Mouse (Mus musculus) retina, postnatal 1 day (tissue): ENCODE data around the gene Adrb1.
A peak's percentile ranks its signal among the peaks of the same experiment; 100 is the strongest.

Experiments
- DNase-seq: peaks from one replicate; pipeline ENCODE4 v3.0.0-alpha.2; 2012

Gene Adrb1

DNA sequence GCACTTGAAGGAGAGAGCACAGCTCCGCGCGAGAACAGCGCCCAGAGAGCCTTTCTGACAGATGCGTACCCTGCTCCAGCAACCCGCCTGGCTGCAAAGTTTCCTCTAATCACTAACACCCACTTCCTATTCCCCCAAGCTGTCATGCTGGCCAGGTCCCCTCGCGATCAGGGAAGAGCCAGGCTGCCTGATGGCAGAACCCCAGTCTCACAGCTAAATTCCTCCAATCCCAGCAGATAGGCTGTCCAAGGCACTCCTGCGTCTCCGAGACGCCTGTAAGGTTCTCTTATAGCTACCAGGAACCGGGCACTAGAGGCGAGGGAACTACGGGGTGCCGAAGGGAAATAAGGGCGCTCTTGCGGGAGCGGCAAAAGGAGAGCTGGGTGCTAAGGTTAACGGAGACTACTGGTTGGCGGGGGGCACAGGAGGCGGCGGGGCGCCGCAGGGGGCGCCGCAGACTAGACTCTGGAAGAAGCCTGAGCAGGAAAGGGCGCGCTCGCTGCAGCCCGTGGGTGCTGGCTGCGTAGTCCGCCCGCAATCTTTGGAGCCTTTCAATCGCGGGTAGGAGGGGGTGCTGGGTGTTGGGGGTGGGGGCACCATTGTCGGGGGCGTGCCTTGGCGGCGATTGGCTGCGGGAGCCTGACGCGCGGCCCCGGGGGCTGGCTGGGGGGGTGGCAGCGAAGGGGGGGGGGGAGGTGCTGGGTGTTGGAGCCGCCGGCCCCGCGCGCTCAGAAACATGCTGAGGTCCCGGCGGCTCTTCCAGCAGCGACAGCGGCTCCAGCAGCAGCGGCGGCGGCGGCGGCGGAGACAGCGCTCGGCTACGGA is at the start of gene Adrb1:
Gene Adrb1 (plus strand): TSS at position 813 of the 825 bp plus-strand sequence.
- DNase-seq, result peak; percentile 66

- no peak for DNase-seq
These were observed 46.3 kb upstream of the Adrb1 start for GRCm38 (mm10) chr19:56675690-56676089.

- DNase-seq, result no peak
These were observed 45.5 kb upstream of the Adrb1 start for GRCm38 (mm10) chr19:56676506-56676905.

DNA sequence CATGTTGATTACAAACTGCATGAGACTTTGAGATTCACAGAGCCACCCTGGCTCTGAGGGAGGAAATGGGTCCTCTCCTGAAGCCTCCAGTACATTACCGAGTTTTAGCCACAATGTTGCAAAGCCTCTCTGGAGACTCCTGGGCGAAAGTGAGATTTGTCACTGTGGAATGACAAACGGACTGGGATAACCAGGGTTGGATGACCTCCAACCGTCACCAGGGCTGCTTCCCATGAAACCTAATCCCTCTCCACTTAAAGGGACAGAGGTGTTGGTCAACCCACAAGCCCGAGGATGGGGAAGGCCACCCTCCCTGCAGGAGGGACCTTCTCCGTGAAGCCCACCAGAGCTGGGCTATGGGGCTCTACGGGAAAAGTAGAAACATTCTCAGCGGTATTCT is 44.4 kb upstream of the Adrb1 start:
- no peak for DNase-seq

DNA sequence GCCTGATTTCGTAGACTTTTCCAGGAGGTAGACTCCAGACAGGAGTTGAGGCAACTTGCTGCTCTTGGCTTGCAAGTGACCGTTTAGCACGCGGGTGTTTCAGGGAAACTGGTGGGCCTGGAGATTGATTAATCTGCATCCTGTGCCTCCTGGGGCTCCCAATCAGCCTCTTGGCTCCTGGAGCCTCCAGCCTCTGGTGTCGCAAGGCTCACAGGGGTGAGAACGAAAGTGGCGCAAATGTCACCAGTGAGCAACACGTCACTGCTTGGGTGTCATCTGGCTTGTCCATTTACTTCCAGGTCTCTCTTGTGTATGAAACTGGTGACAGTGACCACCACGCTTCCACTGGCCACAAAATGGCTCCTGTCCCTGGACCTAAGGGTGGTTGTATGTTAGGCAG is 43.5 kb upstream of the Adrb1 start:
- DNase-seq, result no peak

GRCm38 (mm10) chr19:56679213-56679965 is 42.6 kb upstream of the Adrb1 start:
- no peak for DNase-seq

- DNase-seq, result no peak
These were observed 42.0 kb upstream of the Adrb1 start for GRCm38 (mm10) chr19:56679992-56680391.

DNA sequence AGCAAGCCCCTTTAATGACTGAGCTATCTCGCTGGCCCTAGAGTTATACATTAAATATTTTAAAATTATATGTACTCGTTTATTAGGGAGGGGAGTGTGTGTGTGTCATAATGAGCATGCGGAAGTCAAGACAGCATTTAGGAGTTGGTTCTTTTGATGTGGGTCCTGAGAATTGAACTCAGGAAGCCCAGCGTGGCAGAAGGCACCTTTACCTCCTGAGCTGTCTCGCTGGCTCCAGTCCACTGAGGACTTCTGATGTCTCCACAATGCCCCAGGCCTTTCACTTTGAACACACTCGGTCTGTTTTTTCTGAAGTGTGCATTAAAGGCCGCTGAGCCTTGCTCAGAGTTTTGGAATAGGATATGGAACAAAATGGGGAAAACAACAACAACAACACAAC is 39.7 kb upstream of the Adrb1 start:
- DNase-seq, result no peak

GRCm38 (mm10) chr19:56682843-56683242 is 39.2 kb upstream of the Adrb1 start:
- no peak for DNase-seq

DNA sequence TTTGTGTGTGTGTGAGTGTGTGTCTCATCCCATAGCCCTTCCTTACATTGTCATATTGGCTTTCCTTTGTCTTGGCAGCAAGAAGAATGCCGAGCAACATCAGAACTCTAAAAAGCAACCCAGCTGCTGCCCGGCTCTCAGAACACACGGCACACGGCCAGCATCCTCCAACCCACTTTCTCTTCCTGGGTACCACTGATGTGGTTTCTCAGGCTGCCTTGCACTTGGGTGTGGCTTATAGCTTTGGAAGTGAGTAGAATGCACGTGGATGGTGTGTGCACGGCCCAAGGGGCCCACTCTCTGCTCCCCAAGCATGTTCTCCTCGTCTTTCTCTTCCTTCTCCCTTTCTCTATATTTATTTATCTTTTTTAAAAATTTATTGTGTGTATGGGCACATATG is 36.5 kb upstream of the Adrb1 start:
- DNase-seq, result no peak

GRCm38 (mm10) chr19:56686218-56686617 is 35.8 kb upstream of the Adrb1 start:
- DNase-seq, result no peak

- DNase-seq, result no peak
These were observed 34.9 kb upstream of the Adrb1 start for GRCm38 (mm10) chr19:56687026-56687635.

GRCm38 (mm10) chr19:56687676-56688075 is 34.3 kb upstream of the Adrb1 start:
- no peak for DNase-seq

- DNase-seq, result no peak
These were observed 33.2 kb upstream of the Adrb1 start for GRCm38 (mm10) chr19:56688661-56689335.

- DNase-seq, result no peak
These were observed 32.5 kb upstream of the Adrb1 start for GRCm38 (mm10) chr19:56689493-56689892.

GRCm38 (mm10) chr19:56691103-56691502 is 30.9 kb upstream of the Adrb1 start:
- DNase-seq, result no peak

DNA sequence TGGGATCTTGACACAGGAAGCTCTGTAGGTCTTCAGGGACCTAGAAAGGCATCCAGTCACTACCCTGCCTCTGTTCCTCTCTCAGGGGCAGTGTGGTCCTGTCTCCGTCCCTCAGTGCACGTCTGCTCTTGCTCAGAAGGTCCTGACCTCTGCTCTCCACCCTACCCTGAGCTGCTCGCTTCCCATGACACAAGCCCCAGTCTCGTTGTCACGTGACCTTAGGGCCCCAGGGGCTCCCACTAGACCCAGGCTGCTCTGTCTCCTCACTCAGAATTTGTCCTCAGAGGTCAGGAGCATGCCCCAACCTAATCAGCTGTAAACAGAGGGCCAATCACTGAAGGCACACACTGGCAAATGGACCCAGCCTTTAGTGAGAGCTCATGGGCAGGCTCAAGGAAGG is 29.5 kb upstream of the Adrb1 start:
- DNase-seq, result peak; percentile 45

- DNase-seq, result no peak
These were observed 24.4 kb upstream of the Adrb1 start for GRCm38 (mm10) chr19:56697370-56698144.

DNA sequence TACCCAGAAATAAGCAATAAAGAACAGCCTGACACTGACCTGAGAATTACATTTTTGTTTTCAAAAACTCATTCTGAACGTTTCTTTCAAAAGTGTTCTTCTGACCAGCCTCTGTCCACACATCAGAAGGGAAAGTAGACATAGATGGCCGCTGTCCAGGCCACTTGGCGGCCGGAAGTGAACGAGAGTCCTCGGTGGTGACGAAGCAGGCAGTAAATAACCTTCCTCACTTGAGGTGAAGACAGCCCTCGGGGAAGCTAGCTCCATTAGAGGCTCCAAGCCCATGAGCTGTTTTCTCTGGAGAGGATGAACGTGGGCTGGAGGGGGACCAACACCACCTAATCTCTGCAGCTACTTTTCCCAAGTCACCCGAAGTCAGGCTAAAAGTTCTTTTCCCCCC is 21.2 kb upstream of the Adrb1 start:
- DNase-seq, result no peak

GRCm38 (mm10) chr19:56701404-56702033 is 20.5 kb upstream of the Adrb1 start:
- no peak for DNase-seq

GRCm38 (mm10) chr19:56702039-56702438 is 20.0 kb upstream of the Adrb1 start:
- DNase-seq, result no peak
